Mouse (Mus musculus): ENCODE data around the gene Tead2. TPM values are rescaled to one million over a fixed set of nuclear protein-coding genes. Genes with fewer than 3 reads are reported as not detected.

The Tead2 gene
- polyA plus RNA-seq, 1 experiment from 2014 or later, result 222 TPM

DNA sequence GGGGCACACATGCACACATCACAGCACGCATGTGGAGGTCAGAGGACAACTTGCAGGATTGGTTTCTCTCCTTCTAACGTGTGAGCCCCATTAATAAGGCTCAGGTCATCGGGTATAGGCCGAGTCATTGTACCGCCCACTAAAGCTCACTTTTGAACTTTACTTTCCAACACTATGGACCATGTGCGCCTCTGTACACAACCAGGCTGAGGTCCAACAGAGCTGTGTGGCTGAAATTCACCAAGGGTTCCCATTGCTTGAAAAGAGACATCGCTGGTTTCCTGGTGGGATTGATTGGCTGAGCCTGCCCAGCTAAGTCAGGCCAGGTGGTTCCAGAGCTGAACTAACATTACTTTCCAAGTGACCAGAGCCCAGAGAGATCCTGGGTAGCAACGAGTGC lies 58.1 kb downstream of the Tead2 start:
- Histone ChIP-seq H3K9ac (no peak overlapping the region; the same call in 1 of the 2 replicates), H3K4me3 (ENCODE audit: low read depth, low read length) (no peak overlapping the region), H3K27me3 (ENCODE audit: insufficient read depth, low read length) (no peaks in the 10 kb centered on the region), H3K4me2 (no peak overlapping the region), H3K36me3 (ENCODE audit: insufficient read depth) (no peaks in the 10 kb centered on the region), H3K9me3 (ENCODE audit: low read depth, low read length) (no peaks in the 10 kb centered on the region), H3K27ac (ENCODE audit: low read depth) (no peak overlapping the region), H3K4me1 (ENCODE audit: insufficient read depth) (no peaks in the 10 kb centered on the region)
- no peak for DNase-seq
- TF ChIP-seq CTCF (IDR thresholded peaks at IDR 0.05; ENCODE audit: low read depth), result no peak
- 86% methylated on average over 8 of the region's 8 CpGs for WGBS
- ATAC-seq (ENCODE audit: insufficient read depth), result no peak

DNA sequence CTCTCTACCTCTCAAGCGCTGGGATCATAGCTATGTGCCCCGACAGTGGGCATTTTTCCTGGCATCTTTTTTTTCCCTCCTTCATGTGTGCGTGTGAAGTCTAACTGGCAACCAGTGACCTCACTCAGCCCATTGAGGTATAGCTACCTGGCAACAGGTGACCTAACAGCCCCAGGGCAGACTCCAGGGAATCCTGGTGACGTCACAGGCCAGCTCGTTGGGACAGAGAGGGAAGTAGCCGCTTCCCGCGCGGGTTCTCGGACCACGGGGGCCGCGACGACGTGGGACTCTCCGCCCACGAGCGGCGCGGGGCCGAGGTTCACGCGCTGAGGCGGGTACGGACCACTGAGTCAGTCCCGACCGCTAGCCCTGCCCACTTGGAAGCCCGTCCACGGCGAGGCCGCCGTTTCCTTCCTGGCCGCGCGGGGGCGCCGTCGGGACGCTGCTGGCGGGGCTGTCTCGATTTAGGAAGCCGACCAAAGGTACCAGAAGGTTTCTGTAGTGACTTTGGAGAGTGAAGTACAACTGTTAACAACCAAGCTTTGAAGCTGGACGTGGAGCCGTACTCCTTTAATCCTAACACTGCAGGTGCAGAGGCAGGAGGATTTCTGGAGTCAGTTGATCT lies 61.7 kb downstream of the Tead2 start, which contains the start of gene Slc6a21:
Gene Slc6a21 (plus strand): TSS at position 378 of the 625 bp plus-strand sequence.
- Histone ChIP-seq H3K27me3 (ENCODE audit: insufficient read depth, low read length) (no peaks in the 10 kb centered on the region), H3K36me3 (ENCODE audit: insufficient read depth) (no peaks in the 10 kb centered on the region), H3K27ac (ENCODE audit: low read depth) (no peak within 1 kb of the TSS), H3K9me3 (ENCODE audit: low read depth, low read length) (no peaks in the 10 kb centered on the region), H3K4me3 (ENCODE audit: low read depth, low read length) (peak within 1 kb of the TSS; percentile 38), H3K4me2 (peak within 1 kb of the TSS; percentile 65), H3K9ac (peak within 1 kb of the TSS; percentile 27), H3K4me1 (ENCODE audit: insufficient read depth) (no peaks in the 10 kb centered on the region)
- DNase-seq (peak; percentile 69), ATAC-seq (ENCODE audit: insufficient read depth) (no peak)
- peak; percentile 76 for TF ChIP-seq CTCF (IDR thresholded peaks at IDR 0.05; ENCODE audit: low read depth)
- WGBS, result 6% methylated on average over 44 of the region's 44 CpGs

Small RNA genes within 50 kb of the gene (microRNA-seq; reads per million reads assigned to microRNA genes)
- not detected for gene Mir7055 (ENCODE audit: borderline number of aligned reads)

Other genes with a start within 250 kb of the Tead2 start
- gene Cpt1c, start 240.9 kb upstream of the Tead2 start, polyA plus RNA-seq (2014; fragmentation: Nextera tagmentation; extraction: Ambion mirVana), result 14.9 and 15.5 TPM in 2 replicates
- 228 and 238 TPM in 2 replicates for gene Prmt1, start 229.2 kb upstream of the Tead2 start, polyA plus RNA-seq (2014; fragmentation: Nextera tagmentation; extraction: Ambion mirVana)
- gene Irf3, start 218.1 kb upstream of the Tead2 start, polyA plus RNA-seq (2014; fragmentation: Nextera tagmentation; extraction: Ambion mirVana), result 78.7 and 83.0 TPM in 2 replicates
- gene Bcl2l12, start 217.0 kb upstream of the Tead2 start, polyA plus RNA-seq (2014; fragmentation: Nextera tagmentation; extraction: Ambion mirVana), result 69.9 and 76.9 TPM in 2 replicates
- gene Scaf1, start 199.4 kb upstream of the Tead2 start, polyA plus RNA-seq (2014; fragmentation: Nextera tagmentation; extraction: Ambion mirVana), result 45.9 and 53.6 TPM in 2 replicates
- 46.2 and 46.5 TPM in 2 replicates for gene Rras, start 197.8 kb upstream of the Tead2 start, polyA plus RNA-seq (2014; fragmentation: Nextera tagmentation; extraction: Ambion mirVana)
- 14.2 and 16.2 TPM in 2 replicates for gene Prr12, start 162.9 kb upstream of the Tead2 start, polyA plus RNA-seq (2014; fragmentation: Nextera tagmentation; extraction: Ambion mirVana)
- gene Nosip, start 153.3 kb upstream of the Tead2 start, polyA plus RNA-seq (2014; fragmentation: Nextera tagmentation; extraction: Ambion mirVana), result 68.6 and 71.9 TPM in 2 replicates
- gene Prrg2, start 153.1 kb upstream of the Tead2 start, polyA plus RNA-seq (2014; fragmentation: Nextera tagmentation; extraction: Ambion mirVana), result 18.1 and 19.2 TPM in 2 replicates
- 344 and 360 TPM in 2 replicates for gene Rcn3, start 123.5 kb upstream of the Tead2 start, polyA plus RNA-seq (2014; fragmentation: Nextera tagmentation; extraction: Ambion mirVana)
- gene Fcgrt, start 111.9 kb upstream of the Tead2 start, polyA plus RNA-seq (2014; fragmentation: Nextera tagmentation; extraction: Ambion mirVana), result 56.4 and 57.0 TPM in 2 replicates
- gene Rps11, start 91.3 kb upstream of the Tead2 start, polyA plus RNA-seq (2014; fragmentation: Nextera tagmentation; extraction: Ambion mirVana), result 1,873 and 1,878 TPM in 2 replicates
- gene Rpl13a, start 87.0 kb upstream of the Tead2 start, polyA plus RNA-seq (2014; fragmentation: Nextera tagmentation; extraction: Ambion mirVana), result 1,527 and 1,587 TPM in 2 replicates
- gene Gm45713, start 79.5 kb upstream of the Tead2 start, polyA plus RNA-seq (2014; fragmentation: Nextera tagmentation; extraction: Ambion mirVana), result 1.2 and 1.4 TPM in 2 replicates
- 0.72 and 1.1 TPM in 2 replicates for gene Flt3l, start 79.3 kb upstream of the Tead2 start, polyA plus RNA-seq (2014; fragmentation: Nextera tagmentation; extraction: Ambion mirVana)
- 110 and 112 TPM in 2 replicates for gene Pih1d1, start 61.5 kb upstream of the Tead2 start, polyA plus RNA-seq (2014; fragmentation: Nextera tagmentation; extraction: Ambion mirVana)
- 52.1 and 52.9 TPM in 2 replicates for gene Aldh16a1, start 61.2 kb upstream of the Tead2 start, polyA plus RNA-seq (2014; fragmentation: Nextera tagmentation; extraction: Ambion mirVana)
- gene Slc17a7, start 51.8 kb upstream of the Tead2 start, polyA plus RNA-seq (2014; fragmentation: Nextera tagmentation; extraction: Ambion mirVana), result 0.09 and 0.97 TPM in 2 replicates
- gene Gfy, start 36.2 kb upstream of the Tead2 start, polyA plus RNA-seq (2014; fragmentation: Nextera tagmentation; extraction: Ambion mirVana), result not detected in 2 replicates
- not detected in 2 replicates for gene Pth2, start 34.8 kb upstream of the Tead2 start, polyA plus RNA-seq (2014; fragmentation: Nextera tagmentation; extraction: Ambion mirVana)
- 0.19 and 0.38 TPM in 2 replicates for gene Ccdc155, start 10.9 kb upstream of the Tead2 start, polyA plus RNA-seq (2014; fragmentation: Nextera tagmentation; extraction: Ambion mirVana)
- gene Dkkl1, start 3.6 kb upstream of the Tead2 start, polyA plus RNA-seq (2014; fragmentation: Nextera tagmentation; extraction: Ambion mirVana), result 0.45 TPM in 1 of 2 replicates, not detected in the other
- 2.1 and 2.9 TPM in 2 replicates for gene Cd37, start 23.4 kb downstream of the Tead2 start, polyA plus RNA-seq (2014; fragmentation: Nextera tagmentation; extraction: Ambion mirVana)
- not detected in 2 replicates for gene Slc6a16, start 25.3 kb downstream of the Tead2 start, polyA plus RNA-seq (2014; fragmentation: Nextera tagmentation; extraction: Ambion mirVana)
- gene Slc6a21, start 61.8 kb downstream of the Tead2 start, polyA plus RNA-seq (2014; fragmentation: Nextera tagmentation; extraction: Ambion mirVana), result not detected in 2 replicates
- 11.4 and 15.7 TPM in 2 replicates for gene Trpm4, start 118.0 kb downstream of the Tead2 start, polyA plus RNA-seq (2014; fragmentation: Nextera tagmentation; extraction: Ambion mirVana)
- gene Hrc, start 119.5 kb downstream of the Tead2 start, polyA plus RNA-seq (2014; fragmentation: Nextera tagmentation; extraction: Ambion mirVana), result 0.58 and 1.2 TPM in 2 replicates
- 3.1 and 3.2 TPM in 2 replicates for gene Ppfia3, start 151.3 kb downstream of the Tead2 start, polyA plus RNA-seq (2014; fragmentation: Nextera tagmentation; extraction: Ambion mirVana)
- gene Lin7b, start 154.8 kb downstream of the Tead2 start, polyA plus RNA-seq (2014; fragmentation: Nextera tagmentation; extraction: Ambion mirVana), result 0.30 and 0.87 TPM in 2 replicates
- 74.0 and 88.2 TPM in 2 replicates for gene Snrnp70, start 180.0 kb downstream of the Tead2 start, polyA plus RNA-seq (2014; fragmentation: Nextera tagmentation; extraction: Ambion mirVana)
- gene Kcna7, start 189.9 kb downstream of the Tead2 start, polyA plus RNA-seq (2014; fragmentation: Nextera tagmentation; extraction: Ambion mirVana), result 0.08 TPM in 1 of 2 replicates, not detected in the other
- 1.9 and 2.2 TPM in 2 replicates for gene Ntf5, start 197.9 kb downstream of the Tead2 start, polyA plus RNA-seq (2014; fragmentation: Nextera tagmentation; extraction: Ambion mirVana)
- not detected in 2 replicates for gene Lhb, start 205.1 kb downstream of the Tead2 start, polyA plus RNA-seq (2014; fragmentation: Nextera tagmentation; extraction: Ambion mirVana)
- 35.7 and 36.0 TPM in 2 replicates for gene Gys1, start 219.1 kb downstream of the Tead2 start, polyA plus RNA-seq (2014; fragmentation: Nextera tagmentation; extraction: Ambion mirVana)
- gene Ruvbl2, start 222.3 kb downstream of the Tead2 start, polyA plus RNA-seq (2014; fragmentation: Nextera tagmentation; extraction: Ambion mirVana), result 163 and 173 TPM in 2 replicates
- 4,463 and 4,749 TPM in 2 replicates for gene Ftl1, start 244.1 kb downstream of the Tead2 start, polyA plus RNA-seq (2014; fragmentation: Nextera tagmentation; extraction: Ambion mirVana)

All from lung, embryonic 14.5 days (tissue).